Mouse (Mus musculus) MEL (cell line): Measurements from ENCODE around the gene Kctd13. TPM values are rescaled to one million over a fixed set of nuclear protein-coding genes. Genes with fewer than 3 reads are reported as not detected.

Source experiments
- DNase-seq: peaks from one replicate; pipeline ENCODE4 v3.0.0; 2011; ENCODE audit warnings: low read depth, low spot score
- H3K27ac ChIP-seq: 2 replicates; pipeline ENCODE4 v1.5.1; 2012; ENCODE audit warnings: low read depth, mild to moderate bottlenecking, control low read depth, low read length, moderate library complexity; ENCODE audit not compliant: control insufficient read depth
- H3K27me3 ChIP-seq, 2 experiments: fragments of 150-350 bp in 1 of 2; sonication (generic) in 1 of 2; 2 replicates each; pipeline ENCODE4 v1.6.1; 2012; ENCODE audit warnings: low read length in 2 of 2, mild to moderate bottlenecking in 2 of 2, improper control_type of control experiment in 1 of 2, moderate library complexity in 1 of 2; ENCODE audit not compliant: insufficient read depth in 2 of 2, control insufficient read depth in 1 of 2
- H3K36me3 ChIP-seq, 2 experiments: 2 replicates each; pipeline ENCODE4 v1.6.1; 2012 to 2014; ENCODE audit warnings: low read length in 2 of 2, improper control_type of control experiment in 1 of 2, inconsistent platforms in 1 of 2, mild to moderate bottlenecking in 1 of 2; ENCODE audit not compliant: insufficient read depth in 2 of 2, control insufficient read depth in 1 of 2
- H3K4me1 ChIP-seq, 2 experiments: fragments of 150-350 bp in 1 of 2; sonication (generic) in 1 of 2; 2 replicates each; pipeline ENCODE4 v1.6.1; 2012; ENCODE audit warnings: low read length in 2 of 2, improper control_type of control experiment in 1 of 2, mild to moderate bottlenecking in 1 of 2; ENCODE audit not compliant: insufficient read depth in 2 of 2, control insufficient read depth in 1 of 2
- H3K4me3 ChIP-seq, 2 experiments: fragments of 150-350 bp in 1 of 2; sonication (generic) in 1 of 2; 2 replicates each; pipeline ENCODE4 v1.5.1; 2012; ENCODE audit warnings: low read depth in 2 of 2, low read length in 2 of 2, mild to moderate bottlenecking in 2 of 2, moderate library complexity in 2 of 2, control low read depth in 1 of 2, improper control_type of control experiment in 1 of 2; ENCODE audit not compliant: control insufficient read depth in 1 of 2, insufficient read depth in 1 of 2
- H3K79me2 ChIP-seq: 2 replicates; pipeline ENCODE4 v1.6.1; 2012; ENCODE audit warnings: mild to moderate bottlenecking, low read length, moderate library complexity; ENCODE audit not compliant: control insufficient read depth, poor library complexity, insufficient read depth
- H3K9ac ChIP-seq: 2 replicates; pipeline ENCODE4 v1.6.1; 2012; ENCODE audit warnings: low read depth, mild to moderate bottlenecking, control low read depth, low read length, moderate library complexity; ENCODE audit not compliant: control insufficient read depth, poor library complexity, severe bottlenecking
- H3K9me3 ChIP-seq: fragments of 150-350 bp; sonication (generic); replicated peaks from 2 replicates; pipeline ENCODE4 v1.6.1; 2012; ENCODE audit warnings: mild to moderate bottlenecking, low read length, improper control_type of control experiment, moderate library complexity; ENCODE audit not compliant: insufficient read depth
- BHLHE40 ChIP-seq: IDR thresholded peaks from 2 replicates; pipeline ENCODE4 v1.6.1; 2012; ENCODE audit warnings: low read depth, mild to moderate bottlenecking, inconsistent platforms, low read length, improper control_type of control experiment, borderline replicate concordance
- CHD1 ChIP-seq: IDR thresholded peaks from 2 replicates; pipeline ENCODE4 v1.6.1; 2012; ENCODE audit warnings: low read depth, mild to moderate bottlenecking, inconsistent platforms, low read length, improper control_type of control experiment
- CHD2 ChIP-seq: IDR thresholded peaks from 2 replicates; pipeline ENCODE4 v1.6.1; 2011; ENCODE audit warnings: low read length, improper control_type of control experiment
- CTCF ChIP-seq, 3 experiments: IDR thresholded peaks in 2 of 3; conservative IDR thresholded peaks in 1 of 3; 2 replicates each; pipeline ENCODE4 v1.5.1; 2011 to 2012; ENCODE audit warnings: low read length in 3 of 3, low read depth in 2 of 3, mild to moderate bottlenecking in 2 of 3, improper control_type of control experiment in 1 of 3, inconsistent platforms in 1 of 3, mixed read lengths in 1 of 3, moderate library complexity in 1 of 3; ENCODE audit not compliant: control insufficient read depth in 1 of 3, insufficient read depth in 1 of 3, poor library complexity in 1 of 3, severe bottlenecking in 1 of 3
- ELF1 ChIP-seq: IDR thresholded peaks from 2 replicates; pipeline ENCODE4 v1.6.1; 2014; ENCODE audit warnings: low read depth, mild to moderate bottlenecking, inconsistent platforms, low read length, improper control_type of control experiment, moderate library complexity
- MAZ ChIP-seq: IDR thresholded peaks from 2 replicates; pipeline ENCODE4 v1.6.1; 2012; ENCODE audit warnings: low read depth, mild to moderate bottlenecking, inconsistent platforms, low read length, improper control_type of control experiment
- MEF2A ChIP-seq: IDR thresholded peaks from 2 replicates; pipeline ENCODE4 v1.6.1; 2014; ENCODE audit warnings: low read depth, mild to moderate bottlenecking, inconsistent platforms, low read length, improper control_type of control experiment; ENCODE audit not compliant: poor library complexity, insufficient replicate concordance, severe bottlenecking; ENCODE audit errors: extremely low read depth
- MXI1 ChIP-seq: IDR thresholded peaks from 2 replicates; pipeline ENCODE4 v1.6.1; 2011; ENCODE audit warnings: mild to moderate bottlenecking, low read depth, low read length, improper control_type of control experiment
- MYB ChIP-seq: IDR thresholded peaks from 2 replicates; pipeline ENCODE4 v1.6.1; 2011; ENCODE audit warnings: mild to moderate bottlenecking, low read depth, low read length, improper control_type of control experiment
- POLR2AphosphoS5 ChIP-seq: IDR thresholded peaks from 2 replicates; pipeline ENCODE4 v1.6.1; 2012; ENCODE audit warnings: low read depth, borderline replicate concordance, mild to moderate bottlenecking, inconsistent platforms, low read length, moderate library complexity, mixed read lengths
- RCOR1 ChIP-seq: IDR thresholded peaks from 2 replicates; pipeline ENCODE4 v1.6.1; 2012; ENCODE audit warnings: low read depth, mild to moderate bottlenecking, inconsistent platforms, low read length, improper control_type of control experiment
- SIN3A ChIP-seq: IDR thresholded peaks from 2 replicates; pipeline ENCODE4 v1.6.1; 2012; ENCODE audit warnings: low read length, improper control_type of control experiment, inconsistent platforms
- SMC3 ChIP-seq: IDR thresholded peaks from 2 replicates; pipeline ENCODE4 v1.6.1; 2011; ENCODE audit warnings: low read depth, low read length, improper control_type of control experiment
- TAL1 ChIP-seq: IDR thresholded peaks from 2 replicates; pipeline ENCODE4 v1.6.1; 2012; ENCODE audit warnings: mild to moderate bottlenecking, inconsistent platforms, low read length, moderate library complexity, mixed read lengths
- UBTF ChIP-seq: IDR thresholded peaks from 2 replicates; pipeline ENCODE4 v1.6.1; 2012; ENCODE audit warnings: low read depth, mild to moderate bottlenecking, inconsistent platforms, low read length, improper control_type of control experiment, moderate library complexity, borderline replicate concordance; ENCODE audit not compliant: insufficient read depth
- ZC3H11A ChIP-seq: IDR thresholded peaks from 2 replicates; pipeline ENCODE4 v1.6.1; 2012; ENCODE audit warnings: low read depth, mild to moderate bottlenecking, inconsistent platforms, low read length, improper control_type of control experiment
- polyA plus RNA-seq, 2 experiments: library from polyadenylated mRNA; stranded (reverse) in 1 of 2; unstranded in 1 of 2; fragments of >175 nt in 1 of 2; fragments of >200 nt in 1 of 2; gene quantifications; 2 replicates each; pipeline versions ENCODE4 v1.2.1 to v1.2.4; 2012; ENCODE audit warnings: low replicate concordance in 2 of 2, low read depth in 1 of 2; ENCODE audit not compliant: insufficient read length in 2 of 2, insufficient read depth in 1 of 2, missing spikeins in 1 of 2
- total RNA-seq: library from RNA; depleted of rRNA; stranded (reverse); fragments of 300-350 nt; gene quantifications from 2 replicates; pipeline ENCODE4 v1.2.3, GENCODE M21; 2012

The Kctd13 gene
- total and polyA plus RNA-seq, 3 experiments: 17.7 to 26.2 TPM; not detected in 1

DNA sequence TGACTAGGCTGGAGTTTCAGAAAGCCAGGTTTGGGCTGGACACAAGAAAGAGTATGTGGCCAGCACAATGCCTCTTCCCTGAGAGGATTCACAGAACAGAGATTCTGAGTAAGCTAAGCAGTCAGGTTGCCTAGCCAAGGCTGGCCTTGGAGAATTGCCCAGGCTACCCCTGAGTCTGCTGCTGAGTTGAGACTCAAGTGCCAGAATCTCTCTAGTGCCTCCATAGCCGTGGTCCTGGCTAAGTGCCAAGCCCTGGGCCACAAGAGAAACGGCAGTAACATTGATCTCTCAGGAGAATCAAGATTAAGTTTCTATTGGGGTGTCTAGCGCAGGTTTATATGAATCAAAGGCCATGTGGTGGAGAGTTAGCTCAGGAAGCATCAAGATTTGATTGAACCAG, 36.9 kb downstream of the Kctd13 start:
- DNase-seq: peak; percentile 55
- Histone ChIP-seq H3K4me1 (no peaks in the 10 kb centered on the region), H3K27me3 (no peaks in the 10 kb centered on the region), H3K79me2 (no peaks in the 10 kb centered on the region)
- TF ChIP-seq MEF2A: no peak
- TF ChIP-seq MYB: no peak
- no peak for TF ChIP-seq MXI1
- no peak for TF ChIP-seq CTCF (IDR thresholded peaks at IDR 0.05 in 2 of 3, conservative IDR thresholded peaks at IDR 0.05 in 1 of 3; ENCODE audit: control insufficient read depth in 1 of 3, insufficient read depth in 1 of 3, low read depth in 2 of 3, low read length in 3 of 3, poor library complexity in 1 of 3, severe bottlenecking in 1 of 3)
- TF ChIP-seq CHD1: no peak
- no peak for TF ChIP-seq MAZ
- no peak for TF ChIP-seq POLR2AphosphoS5
- TF ChIP-seq BHLHE40: no peak
- no peak for TF ChIP-seq UBTF
- no peak for TF ChIP-seq RCOR1
- TF ChIP-seq, all 39 proteins: peak for 0
- Histone ChIP-seq H3K36me3 (no peaks in the 10 kb centered on the region; a peak in 1 of 4 replicates), H3K9me3 (no peaks in the 10 kb centered on the region), H3K9ac (no peak overlapping the region), H3K4me3 (no peak overlapping the region), H3K27ac (no peak overlapping the region)

DNA sequence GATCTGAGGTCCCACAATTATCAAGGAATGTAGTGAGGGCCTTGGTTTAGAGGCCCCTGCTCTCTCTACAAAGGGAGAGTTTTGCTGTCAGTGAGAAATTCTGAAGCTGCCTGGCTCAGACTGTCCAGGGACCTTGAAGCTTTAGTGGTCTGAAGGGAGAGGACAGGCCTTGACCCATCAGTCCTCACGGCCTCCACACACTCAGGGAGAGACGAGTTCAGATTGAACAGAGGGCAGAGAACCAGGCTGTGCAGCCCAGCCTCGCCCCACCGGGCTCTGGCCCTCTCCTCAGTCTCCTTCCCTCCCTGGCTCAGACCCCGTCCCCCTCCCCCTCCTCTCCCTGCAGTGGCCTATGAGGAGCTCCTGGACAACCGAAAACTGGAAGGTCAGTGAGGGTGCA, 38.7 kb downstream of the Kctd13 start:
- no peaks in the 10 kb centered on the region for H3K4me1 ChIP-seq
- no peak for TF ChIP-seq ZC3H11A
- TF ChIP-seq CHD2: no peak
- TF ChIP-seq ELF1: no peak
- TF ChIP-seq TAL1: no peak
- no peak for TF ChIP-seq MYB
- no peak for TF ChIP-seq SIN3A
- no peak for TF ChIP-seq SMC3
- TF ChIP-seq, all 39 proteins: peak for 0
- no peak overlapping the region for H3K27ac ChIP-seq
- H3K4me3 ChIP-seq: no peak overlapping the region
- H3K27me3 ChIP-seq: no peaks in the 10 kb centered on the region
- H3K9ac ChIP-seq: no peak overlapping the region
- H3K9me3 ChIP-seq: no peaks in the 10 kb centered on the region
- H3K79me2 ChIP-seq: no peaks in the 10 kb centered on the region
- DNase-seq: no peak
- no peaks in the 10 kb centered on the region; a peak in 1 of 4 replicates for H3K36me3 ChIP-seq
